Mouse (Mus musculus) urinary bladder, postnatal 36 days (tissue): ENCODE data around the gene Th.

Source experiments
- DNase-seq, 2 experiments: peaks; one replicate each; pipeline ENCODE4 v3.0.0; 2022; ENCODE audit warnings: low spot score in 2 of 2, mixed read lengths in 1 of 2

Gene Th

GRCm38 (mm10) chr7:142931028-142931427, at the start of gene Th:
Th (minus strand) TSS chr7:142931128.
- DNase-seq, result no peak

GRCm38 (mm10) chr7:142968809-142969511, 38.0 kb upstream of the Th start, which contains the start of gene Ascl2:
Ascl2 (minus strand) TSS chr7:142969264.
- DNase-seq, result peak; percentile 20 to 43

DNA sequence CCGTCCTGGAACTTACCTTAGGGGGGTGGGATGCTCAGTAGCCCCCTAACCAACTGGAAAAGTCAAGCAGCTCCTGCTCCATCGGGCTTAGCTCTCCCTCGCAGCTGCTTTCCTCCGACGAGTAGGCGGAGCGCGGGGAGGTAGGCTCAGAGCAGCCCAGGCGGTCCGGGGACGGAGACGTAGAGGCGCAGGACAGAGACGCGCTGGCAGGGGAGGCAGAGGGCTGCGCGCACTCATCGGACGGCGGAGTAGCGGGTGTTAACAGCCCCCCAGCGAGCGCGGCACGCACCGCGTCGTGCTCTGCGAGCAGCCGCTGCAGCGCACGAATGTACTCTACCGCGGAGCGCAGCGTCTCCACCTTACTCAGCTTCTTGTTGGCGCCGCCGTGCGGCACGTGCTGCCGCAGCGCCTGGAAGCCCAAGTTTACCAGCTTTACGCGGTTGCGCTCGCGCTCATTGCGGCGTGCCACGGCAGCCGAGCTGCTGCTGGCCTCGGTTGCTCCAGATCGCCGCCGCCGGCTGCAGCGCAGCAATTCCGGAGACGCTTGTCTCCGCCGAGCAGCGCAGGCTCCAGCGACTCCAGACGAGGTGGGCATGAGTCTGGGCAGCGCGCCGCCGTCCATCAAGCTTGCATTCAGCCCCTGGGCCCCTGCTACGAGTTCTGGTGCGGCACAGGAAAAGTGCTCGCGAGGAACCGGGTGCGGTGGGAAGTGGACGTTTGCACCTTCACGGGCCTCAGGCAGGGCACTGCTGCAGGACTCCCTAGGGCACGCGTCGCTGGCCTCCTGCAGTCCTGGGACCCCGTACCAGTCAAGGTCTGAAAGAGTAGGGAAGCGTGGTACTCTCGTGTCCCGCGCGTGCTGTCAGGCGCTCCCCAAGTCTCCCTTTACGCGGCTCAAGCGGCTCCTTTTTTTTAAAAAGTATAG, 37.2 kb upstream of the Th start:
- peak; percentile 50 to 53 for DNase-seq

- peak; percentile 62 to 82 for DNase-seq
Measured at GRCm38 (mm10) chr7:142967414-142967883, 36.5 kb upstream of the Th start.

GRCm38 (mm10) chr7:142959752-142960151, 28.8 kb upstream of the Th start:
- no peak for DNase-seq

- DNase-seq, result no peak
Measured at GRCm38 (mm10) chr7:142958817-142959216, 27.9 kb upstream of the Th start.

DNA sequence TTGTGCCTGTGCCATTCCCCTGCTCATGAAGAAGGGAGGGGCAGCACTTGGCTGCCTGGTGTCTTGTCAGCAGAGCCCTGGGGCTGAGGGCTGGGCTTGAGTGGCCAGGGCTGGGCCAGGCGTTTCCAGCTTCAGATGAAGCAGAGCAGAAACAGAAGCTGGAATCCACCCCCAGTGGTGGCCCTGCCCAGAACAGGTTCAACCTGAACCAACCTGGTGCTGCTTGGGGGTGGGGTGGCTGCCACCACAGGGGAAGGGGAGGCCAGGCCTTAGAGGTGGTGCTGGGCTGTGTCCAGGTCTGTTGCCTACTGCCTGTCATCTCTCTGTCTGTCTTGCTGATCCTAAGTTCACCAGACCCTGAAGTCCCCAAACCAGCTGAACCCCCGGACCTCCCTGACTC, 25.1 kb upstream of the Th start:
- DNase-seq, result peak; percentile 30 to 43

DNA sequence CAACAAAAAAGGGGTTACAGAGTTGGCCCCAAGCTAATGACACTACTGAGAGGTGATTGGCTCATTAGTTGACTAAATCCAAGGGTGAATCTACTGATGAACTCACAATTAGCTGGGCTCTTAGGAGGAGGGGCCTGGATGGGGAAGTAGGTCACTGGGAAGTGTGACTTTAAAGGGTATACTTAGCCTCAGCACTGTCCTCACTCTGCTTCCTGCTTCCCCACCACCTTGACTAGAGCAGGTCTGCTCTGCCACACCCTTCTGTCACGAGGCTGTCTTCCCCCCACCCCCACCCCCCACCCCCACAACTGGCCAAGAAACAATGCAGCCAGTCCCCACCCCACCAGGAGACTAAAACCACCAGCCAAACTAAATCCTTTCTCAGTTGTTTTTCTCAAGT, 18.6 kb upstream of the Th start:
- DNase-seq, result no peak

GRCm38 (mm10) chr7:142937631-142938030, 6.7 kb upstream of the Th start:
- DNase-seq, result no peak

GRCm38 (mm10) chr7:142935708-142936107, 4.8 kb upstream of the Th start:
- peak; percentile 10 to 49 for DNase-seq

DNA sequence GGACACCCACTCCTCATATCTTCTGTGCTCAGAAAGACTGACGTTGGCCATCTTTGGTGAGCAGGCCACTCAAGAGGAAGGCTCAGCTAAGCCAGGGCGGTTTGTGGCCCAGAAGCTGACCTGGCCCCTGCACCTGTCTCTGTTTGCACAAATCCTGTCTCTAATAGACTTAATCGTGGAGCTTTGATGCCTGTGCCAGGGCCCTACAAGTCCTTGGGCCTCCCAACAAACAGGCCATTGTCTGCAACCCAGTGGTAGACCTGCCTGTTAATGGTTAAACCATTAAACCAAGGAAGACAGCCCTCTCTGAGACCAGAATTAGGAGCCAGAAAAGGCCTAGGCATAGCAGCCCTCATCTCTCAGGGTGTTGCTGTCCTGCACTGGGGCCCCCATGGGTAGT, 1.5 kb upstream of the Th start:
- no peak for DNase-seq

GRCm38 (mm10) chr7:142929516-142929915, 1.4 kb downstream of the Th start:
- no peak for DNase-seq

GRCm38 (mm10) chr7:142927293-142927692, 3.6 kb downstream of the Th start:
- DNase-seq, result no peak

DNA sequence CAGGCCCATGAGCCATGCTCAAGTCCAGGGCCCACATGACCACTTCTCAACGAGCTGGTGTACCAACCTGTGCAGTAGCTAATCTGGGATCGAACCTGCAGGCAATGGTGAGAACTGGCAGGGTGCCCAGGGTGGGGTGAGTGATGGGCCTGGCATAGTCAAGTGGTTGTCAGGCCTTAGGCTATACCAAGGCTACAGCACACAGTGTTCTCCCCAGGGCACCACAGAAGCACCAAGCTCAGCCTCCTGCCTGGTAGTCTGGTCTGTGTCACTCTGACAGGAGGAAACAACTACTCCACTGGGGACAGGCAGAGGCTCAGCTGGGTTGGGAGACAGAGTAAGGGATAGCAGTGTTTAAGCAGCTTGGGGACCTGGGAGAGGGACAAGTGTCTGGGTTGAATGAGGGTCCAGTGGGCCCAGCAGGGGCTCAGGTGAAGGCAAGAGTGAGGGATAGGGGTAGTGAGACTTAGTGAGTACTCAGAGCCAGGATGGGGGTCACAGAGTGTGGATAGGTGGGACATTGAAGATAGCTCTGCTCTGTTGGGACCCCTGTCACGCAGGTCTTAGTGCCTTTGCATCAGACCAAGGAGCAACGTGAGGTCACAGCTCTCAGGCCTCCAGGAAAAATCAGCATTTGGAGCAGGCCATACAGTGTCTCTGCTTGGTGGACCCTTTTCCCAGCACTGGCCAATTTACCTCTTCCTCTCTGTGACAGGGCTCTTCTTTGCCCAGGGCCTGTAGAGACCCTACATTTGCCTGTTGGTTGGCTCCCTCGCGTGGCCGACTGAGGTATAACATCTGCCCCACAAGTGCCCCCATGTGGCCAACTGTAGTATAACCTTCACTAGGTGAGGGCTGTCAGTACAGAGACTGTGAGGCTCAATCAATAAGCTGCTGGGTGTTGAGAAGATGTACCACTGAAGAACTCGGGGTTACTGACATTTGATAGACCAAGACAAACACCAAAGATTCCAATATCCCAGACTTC, 12.0 kb downstream of the Th start:
- DNase-seq, result peak; percentile 74 to 82

- no peak for DNase-seq
Measured at GRCm38 (mm10) chr7:142917659-142918058, 13.3 kb downstream of the Th start.

- DNase-seq, result no peak
Measured at GRCm38 (mm10) chr7:142916178-142916577, 14.8 kb downstream of the Th start.

GRCm38 (mm10) chr7:142911682-142912081, 19.2 kb downstream of the Th start:
- DNase-seq, result no peak

DNA sequence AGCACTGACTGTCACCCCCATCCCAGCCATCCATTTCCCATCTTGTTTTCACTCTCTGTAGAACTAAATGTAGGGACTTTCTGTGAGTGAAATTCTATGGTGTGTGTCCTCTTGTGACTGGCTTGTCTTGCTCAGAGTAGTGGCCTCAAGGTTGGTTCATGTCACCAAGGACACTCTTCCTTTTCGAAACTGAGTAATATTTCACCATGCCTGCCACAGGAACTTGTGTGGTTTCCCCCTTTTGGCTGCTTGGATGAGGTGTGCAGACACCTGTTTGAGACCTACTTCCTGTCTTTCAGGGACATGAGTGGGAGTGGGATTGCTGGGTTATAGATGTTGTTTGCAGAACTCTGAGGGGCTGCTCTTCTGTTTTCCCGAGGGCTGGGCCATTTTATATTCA, 20.8 kb downstream of the Th start:
- DNase-seq, result no peak

- no peak for DNase-seq
Measured at GRCm38 (mm10) chr7:142909622-142910021, 21.3 kb downstream of the Th start.

DNA sequence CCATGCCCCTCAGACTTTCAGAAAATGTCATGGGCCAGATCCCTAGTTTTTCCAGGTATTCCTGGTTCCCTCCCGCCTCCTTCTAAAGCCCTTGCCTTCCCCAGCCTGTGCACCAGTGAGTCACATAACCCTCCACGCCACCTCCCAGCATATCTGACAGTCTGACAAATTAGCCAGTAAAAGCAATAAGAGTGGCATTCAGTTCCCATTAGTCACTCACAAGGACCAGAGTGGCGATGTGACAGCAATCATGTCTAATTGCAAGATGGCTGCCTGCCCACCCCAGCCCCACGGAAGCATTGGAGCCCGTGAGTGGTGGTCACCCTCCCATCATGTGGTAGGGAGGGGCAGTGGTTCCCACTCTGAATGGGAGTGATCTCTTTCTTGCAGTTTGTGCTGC, 25.3 kb downstream of the Th start:
- DNase-seq, result no peak

- DNase-seq, result no peak
Measured at GRCm38 (mm10) chr7:142904331-142904730, 26.6 kb downstream of the Th start.
